Mouse (Mus musculus) left cerebral cortex, postnatal 10 days (tissue): ENCODE data around the gene Slc22a28. TPM values are rescaled to one million over a fixed set of nuclear protein-coding genes. Genes with fewer than 3 reads are reported as not detected.
"Not testable (repeated sequence)": the region's sequence is repeated elsewhere in the genome, so short reads cannot be mapped to it uniquely, and the experiment has no call there.

Experiments used
- DNase-seq, 2 experiments: peaks; one replicate each; pipeline ENCODE4 v3.0.0; 2021 to 2022; ENCODE audit warnings: low spot score in 2 of 2, mixed read lengths in 1 of 2; ENCODE audit errors: extremely low spot score in 1 of 2
- intact Hi-C: fragments of 180-260 bp; cut with DNase I; formaldehyde crosslinking; loops from one replicate; pipeline ENCODE4 v1.15.1; 2025
- total RNA-seq, 2 experiments: library from RNA; stranded (reverse); gene quantifications; 2 replicates each; pipeline ENCODE4 v1.2.3; 2021

The Slc22a28 gene
- not detected for total RNA-seq

DNA sequence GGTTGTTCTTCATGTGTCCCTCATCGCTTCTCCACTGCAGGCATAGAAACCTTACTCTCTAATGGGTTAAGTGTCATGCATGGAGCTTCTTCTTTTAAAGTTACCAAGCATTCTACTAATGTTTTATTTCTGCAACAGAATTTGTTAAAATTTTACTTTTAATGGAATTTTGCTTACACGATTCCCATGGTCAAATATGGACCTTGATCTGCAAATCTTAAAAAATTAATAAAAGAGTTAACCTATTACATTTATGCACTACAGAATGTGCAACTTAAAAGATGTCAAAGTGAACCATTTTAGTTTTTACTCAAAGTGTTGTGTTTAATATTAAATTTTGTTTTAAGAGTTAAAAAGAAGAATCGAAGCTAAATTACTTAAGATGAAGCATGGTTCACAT, at the start of gene Slc22a28:
Gene Slc22a28, minus strand, starts transcription at position 102 of the 400 bp plus-strand sequence.
- not testable (repeated sequence) for DNase-seq
- intact Hi-C loops: loop anchor here (10.0 kb wide), 1 partner anchor 283 kb away; no protein-coding TSS in a partner anchor

- DNase-seq: no peak
Measured at GRCm38 (mm10) chr19:8148787-8149523, 17.2 kb upstream of the Slc22a28 start.

DNA sequence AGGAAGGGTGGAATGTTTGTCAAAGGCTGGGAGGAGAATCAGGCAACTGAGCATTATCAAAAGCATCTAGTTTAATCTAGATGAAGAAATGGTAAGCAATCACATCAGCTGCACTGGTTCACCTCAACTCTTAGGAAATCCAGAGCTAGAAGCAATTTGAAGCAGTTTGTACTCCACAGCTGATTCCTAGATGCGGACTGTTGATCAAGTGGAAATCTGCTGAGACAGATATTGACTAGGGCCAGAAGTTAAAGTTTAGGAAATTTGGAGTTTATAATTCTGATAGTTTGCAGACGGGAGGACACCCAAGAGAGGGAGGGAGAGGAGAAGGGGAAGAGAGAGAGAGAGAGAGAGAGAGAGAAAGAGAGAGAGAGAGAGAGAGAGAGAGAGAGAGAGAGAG, 10.9 kb upstream of the Slc22a28 start:
- intact Hi-C loops, DNase-seq: not testable (repeated sequence)

More at GRCm38 (mm10) chr19:8148787-8149523, 17.2 kb upstream of the Slc22a28 start:
- intact Hi-C loops: no loop called here

DNA sequence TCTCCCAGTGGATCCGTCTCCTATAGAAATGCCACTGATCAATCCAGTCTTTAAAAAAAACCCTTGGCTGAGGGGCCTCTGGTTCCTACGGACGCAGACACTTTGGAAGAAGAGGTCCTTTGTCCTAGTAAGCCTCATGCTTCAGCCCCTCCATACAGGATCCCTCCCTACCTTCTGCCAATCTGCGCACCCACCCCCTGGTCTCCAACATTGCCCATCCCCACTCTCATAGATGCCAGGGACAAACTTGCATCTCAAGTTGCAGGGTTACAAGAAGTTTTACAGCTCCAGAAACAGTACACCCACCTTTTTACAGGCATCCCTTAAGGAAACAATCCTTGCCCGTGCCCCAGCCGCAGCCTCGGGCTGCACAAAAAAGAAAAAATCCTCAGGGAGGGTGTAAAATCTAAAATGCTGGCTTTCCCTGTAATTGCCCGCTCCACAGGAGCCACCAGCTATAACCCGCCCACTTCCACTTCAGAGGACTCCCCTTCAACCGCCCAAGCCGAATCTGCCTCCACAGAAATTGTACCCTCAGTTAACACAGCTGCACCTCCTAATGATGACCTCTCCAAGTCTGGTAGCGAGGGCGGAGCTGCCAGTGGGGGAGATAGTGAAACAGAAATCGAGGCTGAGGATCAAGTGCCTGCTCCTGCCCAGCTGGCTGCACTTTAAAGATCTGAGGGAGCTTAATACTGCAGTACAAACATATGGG, 2.5 kb upstream of the Slc22a28 start:
- intact Hi-C loops: loop anchor here (10.0 kb wide), 1 partner anchor 281 kb away; no protein-coding TSS in a partner anchor
- not testable (repeated sequence) for DNase-seq

GRCm38 (mm10) chr19:8019904-8020349, 111.9 kb downstream of the Slc22a28 start:
- intact Hi-C loops: no loop called here
- no peak for DNase-seq

DNA sequence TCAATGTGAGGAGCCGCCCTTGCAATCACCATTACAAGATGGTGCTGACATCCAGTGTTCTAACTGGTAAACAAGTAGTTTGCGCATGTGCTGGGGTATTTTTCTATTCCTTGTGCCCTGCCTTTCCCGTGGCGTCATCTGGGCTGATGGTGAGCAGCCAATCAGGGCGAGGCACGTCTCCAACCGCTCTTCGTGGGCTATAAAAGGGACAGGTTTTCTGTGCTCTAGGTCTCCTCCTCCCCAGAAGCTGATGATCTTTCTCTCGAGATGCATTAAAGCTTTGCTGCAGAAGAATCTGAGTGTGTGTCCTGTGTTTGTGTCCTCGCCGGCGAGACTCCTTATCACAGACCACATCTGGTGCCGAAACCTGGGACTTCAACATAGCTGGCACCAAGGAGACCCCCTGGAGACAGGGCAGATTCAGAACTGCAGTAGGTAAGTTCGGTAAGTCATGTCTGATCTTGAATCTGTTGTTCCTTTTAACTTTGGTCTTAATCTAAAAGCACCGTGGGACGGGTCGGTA, 112.4 kb downstream of the Slc22a28 start:
- intact Hi-C loops, DNase-seq: not testable (repeated sequence)

DNA sequence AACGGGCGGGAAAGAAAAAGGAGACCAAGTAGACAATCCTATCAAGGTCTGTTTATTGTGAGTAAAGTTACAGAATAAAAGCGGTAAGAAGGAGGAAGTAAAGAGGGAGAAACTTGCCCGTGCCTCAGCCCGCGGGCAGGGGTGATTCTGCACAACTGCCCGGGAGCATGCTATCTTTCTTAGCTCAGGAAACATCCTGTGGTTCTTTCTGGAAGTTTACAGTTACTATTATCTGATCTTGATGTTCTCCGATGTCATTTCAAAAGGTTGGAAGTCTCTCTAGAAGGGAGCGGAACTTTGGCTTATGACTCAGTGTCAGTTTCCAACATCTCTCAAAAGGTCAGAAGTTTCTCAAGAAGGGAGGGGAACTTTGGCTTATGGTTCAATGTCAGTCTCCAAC, 113.2 kb downstream of the Slc22a28 start:
- intact Hi-C loops, DNase-seq: not testable (repeated sequence)

Other genes starting within 250 kb of the Slc22a28 start
- not detected for gene Slc22a27, start 166.0 kb downstream of the Slc22a28 start, total RNA-seq
- not detected for gene Slc22a29, start 86.9 kb upstream of the Slc22a28 start, total RNA-seq